Mouse (Mus musculus): ENCODE data around the gene Lhx8. TPM values are rescaled to one million over a fixed set of nuclear protein-coding genes. Genes with fewer than 3 reads are reported as not detected.
A peak's percentile ranks its signal among the peaks of the same experiment; 100 is the strongest.

The Lhx8 gene
- total and polyA plus RNA-seq, 2 experiments from 2014 or later: 21.6 to 24.2 TPM

DNA sequence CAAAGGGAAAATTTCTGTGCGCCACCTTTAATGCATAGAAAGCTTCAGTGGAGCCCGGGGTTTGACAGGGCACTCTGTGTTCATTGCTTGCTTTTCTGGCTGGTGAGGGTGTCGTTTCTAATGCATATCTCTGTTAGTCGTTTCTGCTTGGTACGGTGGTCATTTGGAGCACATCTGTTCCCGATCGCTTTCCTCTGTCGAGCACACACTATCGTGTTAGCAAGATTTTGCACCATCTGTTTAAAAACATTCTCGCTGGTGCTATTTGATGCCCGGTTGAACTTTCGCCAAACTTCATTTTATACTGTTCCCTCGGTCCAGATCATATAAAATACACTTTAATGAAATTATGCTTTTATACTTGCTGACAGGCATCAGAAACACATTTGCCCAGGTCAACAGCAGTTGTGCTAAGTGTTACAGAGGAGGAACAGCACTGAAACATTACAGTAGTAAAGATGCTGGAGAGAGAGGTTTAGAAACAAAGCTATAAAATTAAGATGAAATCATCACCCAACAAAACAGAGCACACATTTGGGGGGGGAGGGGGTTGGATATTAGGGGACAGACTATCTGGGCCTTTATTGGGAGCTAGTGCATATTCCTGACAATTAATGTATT lies 9.9 kb upstream of the Lhx8 start:
- TF ChIP-seq CTCF (IDR thresholded peaks at IDR 0.05; ENCODE audit: low read depth): no peak
- no peak overlapping the region for H3K9ac ChIP-seq
- H3K4me3 ChIP-seq (ENCODE audit: low read depth, low read length): no peak overlapping the region
- H3K4me1 ChIP-seq (ENCODE audit: insufficient read depth): no peaks in the 10 kb centered on the region
- 57% methylated on average over 13 of the region's 13 CpGs for WGBS
- no peak overlapping the region for H3K4me2 ChIP-seq (ENCODE audit: low read depth)
- H3K9me3 ChIP-seq (ENCODE audit: low read length): no peaks in the 10 kb centered on the region
- H3K27ac ChIP-seq (ENCODE audit: low read depth, low read length): no peak overlapping the region
- DNase-seq: no peak
- H3K27me3 ChIP-seq (ENCODE audit: insufficient read depth, low read length): peaks cover 12% of the 10 kb centered on the region
- H3K36me3 ChIP-seq (ENCODE audit: insufficient read depth): no peaks in the 10 kb centered on the region
- no peak for ATAC-seq

DNA sequence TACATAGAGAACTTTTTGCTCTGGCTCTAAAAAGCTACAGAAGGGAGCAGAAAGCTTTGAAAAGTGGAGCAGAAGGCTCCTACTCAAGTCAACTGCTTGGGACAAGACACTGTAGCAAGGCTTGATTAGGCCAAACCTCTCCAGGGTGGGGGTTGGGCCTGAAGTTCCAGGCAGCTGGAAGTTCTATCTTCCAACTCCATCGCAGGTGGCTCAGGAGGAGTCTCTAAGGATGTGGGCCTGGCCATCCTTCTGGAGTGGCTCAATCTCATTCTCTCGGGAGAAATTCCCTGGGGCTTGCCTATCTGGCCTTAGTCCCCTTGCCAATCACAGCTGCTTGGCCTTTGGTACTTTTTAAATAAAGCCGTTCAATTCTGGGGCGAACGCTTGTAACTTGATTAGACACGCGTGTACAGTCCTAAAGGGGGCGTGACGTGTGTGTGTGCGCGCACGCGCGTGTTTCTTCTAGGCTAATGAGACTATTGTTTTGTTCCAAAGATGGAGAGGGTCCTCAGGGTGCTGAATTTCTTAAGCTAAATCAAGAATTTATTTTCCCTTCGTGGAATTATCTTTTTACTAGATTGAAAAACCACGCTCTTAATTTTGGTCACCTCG lies 9.3 kb upstream of the Lhx8 start:
- H3K9ac ChIP-seq: no peak overlapping the region
- 88% methylated on average over 17 of the region's 17 CpGs for WGBS
- no peaks in the 10 kb centered on the region for H3K36me3 ChIP-seq (ENCODE audit: insufficient read depth)
- ATAC-seq (no peak), DNase-seq (no peak)
- H3K4me2 ChIP-seq (ENCODE audit: low read depth): no peak overlapping the region
- peaks cover 18% of the 10 kb centered on the region for H3K27me3 ChIP-seq (ENCODE audit: insufficient read depth, low read length)
- no peak overlapping the region for H3K27ac ChIP-seq (ENCODE audit: low read depth, low read length)
- no peaks in the 10 kb centered on the region for H3K9me3 ChIP-seq (ENCODE audit: low read length)
- no peaks in the 10 kb centered on the region for H3K4me1 ChIP-seq (ENCODE audit: insufficient read depth)
- no peak for TF ChIP-seq CTCF (IDR thresholded peaks at IDR 0.05; ENCODE audit: low read depth)
- no peak overlapping the region for H3K4me3 ChIP-seq (ENCODE audit: low read depth, low read length)

DNA sequence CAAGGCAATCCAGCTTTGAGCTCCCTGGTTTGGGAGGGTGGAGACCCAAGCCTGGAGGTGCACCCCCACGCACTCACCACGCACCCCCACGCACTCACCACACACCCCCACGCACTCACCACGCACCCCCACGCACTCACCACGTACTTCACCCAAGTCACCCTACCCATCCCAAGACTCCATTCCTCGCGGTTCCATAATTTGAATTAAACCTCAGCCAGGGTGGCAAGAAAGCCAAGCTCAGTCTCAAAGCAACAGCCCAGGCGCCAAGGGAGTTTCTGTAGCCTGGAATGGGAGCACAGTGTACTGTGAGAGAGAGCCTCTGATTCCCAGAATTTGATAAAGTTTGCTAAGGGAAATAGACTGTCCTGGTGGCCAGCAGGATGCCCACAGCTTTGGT lies 4.3 kb upstream of the Lhx8 start:
- no peak overlapping the region for H3K27ac ChIP-seq (ENCODE audit: low read depth, low read length)
- no peak overlapping the region for H3K9ac ChIP-seq
- no peak overlapping the region for H3K4me3 ChIP-seq (ENCODE audit: low read depth, low read length)
- ATAC-seq (no peak), DNase-seq (no peak)
- no peaks in the 10 kb centered on the region for H3K9me3 ChIP-seq (ENCODE audit: low read length)
- WGBS: 1% methylated on average over 10 of the region's 10 CpGs
- peaks cover 59% of the 10 kb centered on the region for H3K27me3 ChIP-seq (ENCODE audit: insufficient read depth, low read length)
- H3K4me2 ChIP-seq (ENCODE audit: low read depth): no peak overlapping the region
- H3K36me3 ChIP-seq (ENCODE audit: insufficient read depth): no peaks in the 10 kb centered on the region
- TF ChIP-seq CTCF (IDR thresholded peaks at IDR 0.05; ENCODE audit: low read depth): no peak
- H3K4me1 ChIP-seq (ENCODE audit: insufficient read depth): no peaks in the 10 kb centered on the region

DNA sequence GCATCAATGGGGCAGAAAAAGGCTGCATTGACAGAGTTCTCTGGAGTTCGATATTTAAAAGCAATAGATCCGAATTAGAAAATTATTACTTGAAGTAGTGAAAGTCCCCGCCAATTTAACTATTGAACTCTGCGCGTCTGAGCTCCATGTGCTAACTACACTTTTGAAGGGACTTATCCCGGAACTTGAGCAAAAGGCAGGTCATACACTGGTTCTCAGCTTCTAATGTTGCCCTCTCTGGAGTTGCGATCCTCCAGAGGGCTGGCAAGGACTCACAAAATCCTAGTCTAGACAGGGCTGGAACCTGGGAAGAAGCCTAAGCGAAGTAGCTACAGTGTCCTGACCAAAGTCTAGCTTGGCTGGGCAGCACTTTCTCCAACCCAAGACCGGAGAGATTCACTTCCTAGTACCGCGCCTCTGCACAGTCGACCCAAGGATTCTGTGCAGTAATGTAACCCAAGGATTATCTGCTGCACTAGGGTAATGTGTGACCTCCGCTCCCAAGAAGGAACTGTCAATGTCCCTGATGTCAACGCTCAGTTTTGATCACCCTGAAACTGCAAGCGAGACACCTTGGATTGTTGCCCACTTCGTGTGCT lies 3.0 kb upstream of the Lhx8 start:
- no peak overlapping the region for H3K27ac ChIP-seq (ENCODE audit: low read depth, low read length)
- ATAC-seq (no peak), DNase-seq (peak; percentile 27)
- H3K4me3 ChIP-seq (ENCODE audit: low read depth, low read length): no peak overlapping the region
- no peaks in the 10 kb centered on the region for H3K36me3 ChIP-seq (ENCODE audit: insufficient read depth)
- H3K4me2 ChIP-seq (ENCODE audit: low read depth): no peak overlapping the region
- no peaks in the 10 kb centered on the region for H3K9me3 ChIP-seq (ENCODE audit: low read length)
- 2% methylated on average over 16 of the region's 16 CpGs for WGBS
- peaks cover 59% of the 10 kb centered on the region for H3K27me3 ChIP-seq (ENCODE audit: insufficient read depth, low read length)
- no peaks in the 10 kb centered on the region for H3K4me1 ChIP-seq (ENCODE audit: insufficient read depth)
- no peak overlapping the region for H3K9ac ChIP-seq
- TF ChIP-seq CTCF (IDR thresholded peaks at IDR 0.05; ENCODE audit: low read depth): no peak

DNA sequence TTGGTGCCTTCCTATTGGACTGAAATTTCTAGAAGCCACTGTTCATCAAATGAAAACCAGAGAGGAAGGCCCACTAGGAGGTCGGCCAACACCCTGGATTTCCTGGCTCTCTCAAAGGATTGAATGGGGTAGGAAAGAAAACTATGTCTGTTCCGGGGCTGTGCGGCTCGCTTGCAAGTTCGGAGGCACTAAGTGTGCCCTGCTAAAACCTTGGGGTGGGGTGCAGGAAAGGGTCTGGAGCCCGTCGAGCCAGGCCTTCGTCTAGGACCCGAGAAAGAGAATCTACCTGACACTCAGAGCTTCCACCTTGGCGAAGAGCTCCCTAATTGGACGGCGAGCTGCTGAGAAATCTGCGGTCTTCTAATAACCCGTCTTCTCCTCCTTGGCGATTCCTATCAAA lies 2.5 kb upstream of the Lhx8 start:
- Histone ChIP-seq H3K36me3 (ENCODE audit: insufficient read depth) (no peaks in the 10 kb centered on the region), H3K27me3 (ENCODE audit: insufficient read depth, low read length) (peaks cover 61% of the 10 kb centered on the region), H3K27ac (ENCODE audit: low read depth, low read length) (no peak overlapping the region), H3K4me3 (ENCODE audit: low read depth, low read length) (no peak overlapping the region), H3K9ac (no peak overlapping the region), H3K4me2 (ENCODE audit: low read depth) (no peak overlapping the region), H3K4me1 (ENCODE audit: insufficient read depth) (no peaks in the 10 kb centered on the region), H3K9me3 (ENCODE audit: low read length) (no peaks in the 10 kb centered on the region)
- DNase-seq (peak; percentile 39), ATAC-seq (no peak)
- WGBS: 4% methylated on average over 15 of the region's 15 CpGs
- no peak for TF ChIP-seq CTCF (IDR thresholded peaks at IDR 0.05; ENCODE audit: low read depth)

DNA sequence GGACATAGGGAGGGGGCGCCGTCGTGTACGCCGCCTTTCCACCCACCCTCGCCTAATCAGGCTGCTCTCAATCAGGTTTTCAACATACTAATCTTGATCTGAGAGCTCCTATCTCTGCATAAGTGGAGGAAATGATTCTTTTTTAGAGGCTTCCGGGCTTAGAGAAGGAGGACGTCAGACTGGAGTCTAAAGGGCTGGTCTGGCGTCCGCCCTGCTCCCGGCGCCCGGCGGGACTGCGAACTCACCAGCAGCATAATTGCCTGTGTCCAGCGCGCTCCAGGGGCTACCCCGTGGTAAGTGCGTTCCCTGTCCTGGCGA lies 1.7 kb upstream of the Lhx8 start:
- no peaks in the 10 kb centered on the region for H3K4me1 ChIP-seq (ENCODE audit: insufficient read depth)
- no peaks in the 10 kb centered on the region for H3K9me3 ChIP-seq (ENCODE audit: low read length)
- no peak for ATAC-seq
- H3K27me3 ChIP-seq (ENCODE audit: insufficient read depth, low read length): peaks cover 68% of the 10 kb centered on the region
- H3K36me3 ChIP-seq (ENCODE audit: insufficient read depth): no peaks in the 10 kb centered on the region
- no peak for DNase-seq
- H3K4me3 ChIP-seq (ENCODE audit: low read depth, low read length): peak overlapping the region; percentile 11; the same call in 1 of the 2 replicates
- no peak overlapping the region for H3K9ac ChIP-seq
- no peak overlapping the region for H3K4me2 ChIP-seq (ENCODE audit: low read depth)
- under 1% methylated on average over 20 of the region's 20 CpGs for WGBS
- no peak for TF ChIP-seq CTCF (IDR thresholded peaks at IDR 0.05; ENCODE audit: low read depth)
- no peak overlapping the region for H3K27ac ChIP-seq (ENCODE audit: low read depth, low read length)

DNA sequence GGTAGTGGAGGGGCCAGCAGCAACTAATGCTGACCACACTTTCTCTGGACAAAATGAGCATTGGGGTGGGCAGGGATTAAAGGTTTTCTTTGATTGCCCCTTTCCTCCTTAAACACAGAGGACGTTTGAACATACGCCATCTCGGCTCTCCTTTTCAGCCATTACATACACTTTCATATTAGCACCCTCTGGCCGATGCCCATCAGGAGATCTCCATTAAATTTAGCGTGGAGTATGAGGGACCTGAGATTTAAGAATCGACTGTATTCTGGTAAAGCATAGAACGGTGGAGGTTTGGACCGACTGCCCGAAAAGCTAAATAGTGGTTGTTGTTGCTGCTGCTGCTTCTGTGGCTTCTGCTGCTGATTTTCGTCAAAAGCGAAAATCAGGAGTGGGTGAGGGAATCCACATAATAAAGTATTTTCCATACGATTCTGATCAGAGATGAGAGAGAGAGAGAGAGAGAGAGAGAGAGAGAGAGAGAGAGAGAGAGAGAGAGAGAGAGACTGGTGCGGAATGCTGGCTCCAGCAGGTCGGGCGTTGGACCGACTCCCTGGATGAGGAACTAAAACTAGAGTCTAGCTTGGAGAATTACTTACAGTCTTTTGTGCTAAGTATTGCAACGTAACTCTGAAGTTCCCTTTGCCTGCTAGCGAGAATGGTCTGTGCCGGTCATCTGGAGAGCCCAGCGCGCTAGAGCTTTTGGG lies 1.2 kb upstream of the Lhx8 start:
- no peak overlapping the region for H3K27ac ChIP-seq (ENCODE audit: low read depth, low read length)
- no peaks in the 10 kb centered on the region for H3K9me3 ChIP-seq (ENCODE audit: low read length)
- under 1% methylated on average over 21 of the region's 21 CpGs for WGBS
- no peak overlapping the region for H3K4me2 ChIP-seq (ENCODE audit: low read depth)
- H3K9ac ChIP-seq: no peak overlapping the region
- DNase-seq (peak; percentile 60), ATAC-seq (no peak)
- H3K4me1 ChIP-seq (ENCODE audit: insufficient read depth): no peaks in the 10 kb centered on the region
- peak overlapping the region; percentile 11; the same call in 1 of the 2 replicates for H3K4me3 ChIP-seq (ENCODE audit: low read depth, low read length)
- no peaks in the 10 kb centered on the region for H3K36me3 ChIP-seq (ENCODE audit: insufficient read depth)
- TF ChIP-seq CTCF (IDR thresholded peaks at IDR 0.05; ENCODE audit: low read depth): no peak
- peaks cover 73% of the 10 kb centered on the region for H3K27me3 ChIP-seq (ENCODE audit: insufficient read depth, low read length)

All from forebrain, postnatal 0 days (tissue).